Mouse (Mus musculus) liver, embryonic 15.5 days (tissue): ENCODE measurements around the gene AI182371. TPM values are rescaled to one million over a fixed set of nuclear protein-coding genes. Genes with fewer than 3 reads are reported as not detected.

Source experiments
- ATAC-seq: fragments of 200-750 bp; cut with Nextera tagmentation; 2 replicates; pipeline ENCODE4 v1.8.0; 2017; ENCODE audit warnings: moderate number of reproducible peaks, mild to moderate bottlenecking, moderate library complexity; ENCODE audit not compliant: insufficient read depth
- H3K27ac ChIP-seq: fragments of 300-500 bp; sonication (generic); replicated peaks from 2 replicates; pipeline ENCODE4 v1.5.1; 2015; ENCODE audit warnings: mild to moderate bottlenecking, inconsistent platforms
- H3K27me3 ChIP-seq: fragments of 300-500 bp; sonication (generic); 2 replicates; pipeline ENCODE4 v1.6.1; 2015; ENCODE audit warnings: mild to moderate bottlenecking, inconsistent platforms
- H3K36me3 ChIP-seq: fragments of 300-500 bp; sonication (generic); replicated peaks from 2 replicates; pipeline ENCODE4 v1.6.1; 2015; ENCODE audit warnings: moderate library complexity, mild to moderate bottlenecking, inconsistent platforms
- H3K4me1 ChIP-seq: fragments of 300-500 bp; sonication (generic); replicated peaks from 2 replicates; pipeline ENCODE4 v1.6.1; 2015; ENCODE audit warnings: inconsistent platforms
- H3K4me2 ChIP-seq: fragments of 300-500 bp; sonication (generic); 2 replicates; pipeline ENCODE4 v1.6.1; 2015; ENCODE audit warnings: moderate library complexity, mild to moderate bottlenecking, inconsistent platforms
- H3K4me3 ChIP-seq: fragments of 300-500 bp; sonication (generic); replicated peaks from 2 replicates; pipeline ENCODE4 v1.5.1; 2015; ENCODE audit warnings: mild to moderate bottlenecking, inconsistent platforms
- H3K9ac ChIP-seq: fragments of 300-500 bp; sonication (generic); 2 replicates; pipeline ENCODE4 v1.6.1; 2015; ENCODE audit warnings: moderate library complexity, mild to moderate bottlenecking, inconsistent platforms
- H3K9me3 ChIP-seq: fragments of 300-500 bp; sonication (generic); replicated peaks from 2 replicates; pipeline ENCODE4 v1.6.1; 2016; ENCODE audit warnings: inconsistent platforms
- WGBS: fragments of 180-500 bp; shearing (Covaris S2); methylation state at CpG from one replicate; pipeline ENCODE4 v1.1.7; 2015; ENCODE audit warnings: mixed read lengths; ENCODE audit not compliant: insufficient replicate concordance; 5-methylcytosine and 5-hydroxymethylcytosine counted together
- polyA plus RNA-seq: library from polyadenylated mRNA; unstranded; fragments of >200 nt; fragmentation: Nextera tagmentation; extraction: Ambion mirVana; gene quantifications from 2 replicates; pipeline ENCODE4 v1.2.1, GENCODE M21; 2015

Gene AI182371
- polyA plus RNA-seq: 35.9 and 43.1 TPM in 2 replicates

DNA sequence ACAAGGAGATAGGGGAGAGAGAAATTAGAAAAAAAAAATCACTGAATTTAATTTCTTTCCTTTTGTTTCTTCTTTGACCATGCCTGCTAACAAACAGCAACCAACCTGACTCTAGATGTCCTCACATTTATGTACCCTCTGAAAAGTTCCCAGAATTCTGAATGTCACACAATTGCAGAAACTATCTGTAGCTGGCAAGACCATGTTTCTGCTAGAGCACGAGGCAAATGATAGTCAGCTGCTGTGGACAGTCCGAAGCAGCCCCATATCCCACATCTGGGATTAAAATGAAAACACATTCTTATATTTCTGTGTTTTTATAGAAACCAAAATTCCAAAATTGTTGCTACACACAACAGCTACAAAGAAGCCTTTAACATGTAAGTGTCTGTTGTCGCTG lies at the start of gene AI182371:
Gene AI182371, minus strand, starts transcription at position 101 of the 400 bp plus-strand sequence.
- H3K9ac ChIP-seq: no peak within 1 kb of the TSS
- no peaks in the 10 kb centered on the region for H3K27me3 ChIP-seq
- ATAC-seq: no peak
- WGBS: 67% methylated on average over 3 of the region's 3 CpGs
- H3K27ac ChIP-seq: peak within 1 kb of the TSS; percentile 66
- no peaks in the 10 kb centered on the region for H3K9me3 ChIP-seq
- H3K36me3 ChIP-seq: 0 out of 2 replicates have a peak, but pooled peaks cover 4% of the 10 kb centered on the region
- 0 out of 2 replicates have a peak, but pooled peaks cover 13% of the 10 kb centered on the region for H3K4me1 ChIP-seq
- H3K4me2 ChIP-seq: 0 out of 2 replicates have a peak within 1 kb of the TSS, but pooled peaks have one; percentile 25
- H3K4me3 ChIP-seq: peak within 1 kb of the TSS; percentile 29

DNA sequence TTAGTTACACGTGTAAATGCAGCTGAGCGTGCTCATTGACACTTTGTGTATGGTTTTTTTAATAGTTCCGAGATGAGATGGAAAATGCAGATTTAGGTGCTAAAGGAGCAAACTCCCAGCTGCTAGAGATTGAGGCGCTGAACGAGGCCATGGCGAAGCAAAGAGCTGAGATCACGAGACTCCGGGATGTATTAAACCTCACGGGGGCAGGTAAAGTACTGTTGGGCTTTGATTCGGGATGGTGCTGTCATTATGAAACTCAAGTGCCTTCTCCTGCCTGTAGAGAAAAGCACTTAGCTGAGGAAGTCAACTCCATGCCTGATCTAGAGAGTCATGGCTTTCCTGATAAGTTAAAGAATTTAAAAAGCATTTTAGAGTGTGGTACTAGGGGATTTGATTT lies 47.5 kb upstream of the AI182371 start:
- ATAC-seq: no peak
- no peak overlapping the region for H3K4me3 ChIP-seq
- H3K9me3 ChIP-seq: no peaks in the 10 kb centered on the region
- H3K27ac ChIP-seq: no peak overlapping the region
- no peak overlapping the region for H3K4me2 ChIP-seq
- H3K9ac ChIP-seq: no peak overlapping the region
- H3K36me3 ChIP-seq: peaks cover 92% of the 10 kb centered on the region
- 84% methylated on average over 10 of the region's 10 CpGs for WGBS
- H3K4me1 ChIP-seq: no peaks in the 10 kb centered on the region
- no peaks in the 10 kb centered on the region for H3K27me3 ChIP-seq

GRCm38 (mm10) chr2:35141673-35142072 lies 40.3 kb upstream of the AI182371 start:
- H3K4me1 ChIP-seq: no peaks in the 10 kb centered on the region
- 63% methylated on average over 3 of the region's 3 CpGs for WGBS
- peaks cover 86% of the 10 kb centered on the region for H3K36me3 ChIP-seq
- H3K4me2 ChIP-seq: no peak overlapping the region
- no peaks in the 10 kb centered on the region for H3K27me3 ChIP-seq
- H3K9ac ChIP-seq: no peak overlapping the region
- H3K4me3 ChIP-seq: no peak overlapping the region
- no peak overlapping the region for H3K27ac ChIP-seq
- no peak for ATAC-seq
- H3K9me3 ChIP-seq: no peaks in the 10 kb centered on the region

GRCm38 (mm10) chr2:35138576-35138975 lies 37.2 kb upstream of the AI182371 start:
- ATAC-seq: no peak
- H3K36me3 ChIP-seq: peaks cover 73% of the 10 kb centered on the region
- no peaks in the 10 kb centered on the region for H3K9me3 ChIP-seq
- WGBS: 78% methylated on average over 1 of the region's 1 CpGs
- H3K27me3 ChIP-seq: no peaks in the 10 kb centered on the region
- H3K4me2 ChIP-seq: no peak overlapping the region
- H3K27ac ChIP-seq: no peak overlapping the region
- no peak overlapping the region for H3K9ac ChIP-seq
- H3K4me3 ChIP-seq: no peak overlapping the region
- H3K4me1 ChIP-seq: no peaks in the 10 kb centered on the region

DNA sequence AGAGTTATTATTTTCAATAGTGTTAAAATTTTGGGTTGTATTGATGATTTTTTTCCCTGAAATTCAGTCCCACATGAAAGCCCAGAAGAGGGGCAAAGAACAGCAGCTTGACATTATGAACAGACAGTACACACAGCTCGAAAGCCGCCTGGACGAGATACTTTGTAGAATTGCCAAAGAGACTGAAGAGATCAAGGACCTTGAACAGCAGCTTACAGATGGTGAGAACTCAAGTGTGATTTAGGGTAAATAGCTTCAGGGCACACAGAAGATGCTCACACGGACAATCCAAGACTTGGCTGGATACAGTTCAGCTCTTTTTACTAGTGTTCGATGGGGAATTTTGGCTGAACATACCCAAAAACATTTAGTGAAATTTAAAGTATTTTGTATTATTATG lies 32.5 kb upstream of the AI182371 start:
- Histone ChIP-seq H3K27me3 (no peaks in the 10 kb centered on the region), H3K9ac (no peak overlapping the region)

GRCm38 (mm10) chr2:35132662-35133055 lies 31.3 kb upstream of the AI182371 start:
- ATAC-seq: no peak
- 5% methylated on average over 5 of the region's 5 CpGs for WGBS
- Histone ChIP-seq H3K9me3 (no peaks in the 10 kb centered on the region), H3K27ac (peak overlapping the region; percentile 78), H3K36me3 (peaks cover 33% of the 10 kb centered on the region), H3K4me2 (peak overlapping the region; percentile 68), H3K4me1 (peaks cover 15% of the 10 kb centered on the region), H3K4me3 (peak overlapping the region; percentile 66), H3K27me3 (no peaks in the 10 kb centered on the region), H3K9ac (peak overlapping the region; percentile 60)

More for the DNA sequence above, 32.5 kb upstream of the AI182371 start:
- no peak overlapping the region for H3K4me3 ChIP-seq
- H3K4me2 ChIP-seq: no peak overlapping the region
- no peak overlapping the region for H3K27ac ChIP-seq
- H3K36me3 ChIP-seq: peaks cover 38% of the 10 kb centered on the region
- H3K4me1 ChIP-seq: peaks cover 15% of the 10 kb centered on the region
- no peak for ATAC-seq
- WGBS: 86% methylated on average over 5 of the region's 5 CpGs
- H3K9me3 ChIP-seq: no peaks in the 10 kb centered on the region

- Histone ChIP-seq H3K27me3 (no peaks in the 10 kb centered on the region), H3K4me1 (peaks cover 15% of the 10 kb centered on the region), H3K9me3 (no peaks in the 10 kb centered on the region), H3K36me3 (peaks cover 33% of the 10 kb centered on the region), H3K27ac (peak overlapping the region; percentile 78), H3K9ac (peak overlapping the region; percentile 60), H3K4me2 (peak overlapping the region; percentile 68), H3K4me3 (peak overlapping the region; percentile 66)
- peak; percentile 99 for ATAC-seq
- WGBS: under 1% methylated on average over 21 of the region's 21 CpGs
Observed at GRCm38 (mm10) chr2:35131991-35132661, 30.8 kb upstream of the AI182371 start.

GRCm38 (mm10) chr2:35131491-35131890 lies 30.1 kb upstream of the AI182371 start:
- peak overlapping the region; percentile 68 for H3K4me2 ChIP-seq
- peaks cover 30% of the 10 kb centered on the region for H3K36me3 ChIP-seq
- peaks cover 15% of the 10 kb centered on the region for H3K4me1 ChIP-seq
- H3K27me3 ChIP-seq: no peaks in the 10 kb centered on the region
- ATAC-seq: no peak
- H3K9me3 ChIP-seq: no peaks in the 10 kb centered on the region
- no peak overlapping the region for H3K9ac ChIP-seq
- H3K4me3 ChIP-seq: peak overlapping the region; percentile 66; the same call in 1 of the 2 replicates
- H3K27ac ChIP-seq: no peak overlapping the region

DNA sequence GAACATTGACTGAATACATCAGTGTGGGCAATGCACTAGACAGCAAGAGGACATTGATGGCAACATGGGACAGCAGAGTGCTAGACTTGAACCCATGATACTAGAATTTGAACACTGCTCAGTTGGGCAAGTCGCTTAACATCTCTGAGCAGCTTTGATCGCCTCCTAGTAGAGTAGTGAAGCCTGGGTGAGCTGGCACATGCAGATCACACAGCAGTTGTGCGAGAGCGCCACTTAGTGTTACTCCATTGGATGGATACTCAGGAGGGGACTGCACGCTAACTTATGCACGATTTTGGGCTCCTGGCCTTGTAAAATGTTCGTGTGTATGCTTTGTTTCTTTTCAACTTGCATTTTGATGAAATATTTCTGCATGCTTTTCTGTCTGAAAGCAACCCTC lies 23.4 kb upstream of the AI182371 start:
- ATAC-seq: no peak
- Histone ChIP-seq H3K4me3 (no peak overlapping the region), H3K4me1 (no peaks in the 10 kb centered on the region), H3K36me3 (peaks cover 41% of the 10 kb centered on the region), H3K4me2 (no peak overlapping the region), H3K27ac (no peak overlapping the region), H3K9ac (no peak overlapping the region), H3K9me3 (no peaks in the 10 kb centered on the region), H3K27me3 (no peaks in the 10 kb centered on the region)
- 71% methylated on average over 7 of the region's 7 CpGs for WGBS

DNA sequence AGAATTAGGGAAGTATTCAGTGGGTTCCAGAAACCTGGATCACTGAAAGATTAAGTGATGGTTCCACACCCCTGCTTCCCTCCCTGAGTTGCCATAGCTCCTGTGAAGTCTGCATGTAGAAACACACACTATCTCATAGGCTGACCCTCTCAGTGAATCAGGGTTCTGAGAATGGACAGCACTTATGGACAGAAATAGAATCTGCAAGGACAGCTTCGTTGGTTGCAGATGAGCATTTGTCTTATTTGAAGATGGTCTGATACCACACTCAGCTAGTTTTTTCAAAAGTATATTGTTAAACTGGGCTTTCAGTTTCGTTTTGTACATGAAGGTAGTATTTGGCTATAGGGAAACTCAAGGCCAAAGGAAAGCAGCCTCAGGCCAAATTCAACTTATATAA lies 9.2 kb upstream of the AI182371 start:
- Histone ChIP-seq H3K4me2 (peak overlapping the region; percentile 93), H3K36me3 (peaks cover 4% of the 10 kb centered on the region; the same call in 1 of the 2 replicates), H3K4me3 (peak overlapping the region; percentile 85; the same call in 1 of the 2 replicates), H3K27me3 (no peaks in the 10 kb centered on the region), H3K9ac (no peak overlapping the region), H3K9me3 (no peaks in the 10 kb centered on the region), H3K27ac (no peak overlapping the region), H3K4me1 (peaks cover 34% of the 10 kb centered on the region)
- 39% methylated on average over 2 of the region's 2 CpGs for WGBS
- no peak for ATAC-seq

- Histone ChIP-seq H3K36me3 (no peaks in the 10 kb centered on the region), H3K27ac (peak overlapping the region; percentile 94), H3K9ac (peak overlapping the region; percentile 84), H3K4me3 (peak overlapping the region; percentile 85), H3K9me3 (no peaks in the 10 kb centered on the region), H3K27me3 (no peaks in the 10 kb centered on the region), H3K4me1 (peaks cover 39% of the 10 kb centered on the region), H3K4me2 (peak overlapping the region; percentile 93)
- ATAC-seq: no peak
- WGBS: under 1% methylated on average over 13 of the region's 13 CpGs
Observed at GRCm38 (mm10) chr2:35109924-35110304, 8.6 kb upstream of the AI182371 start.
